Mouse (Mus musculus) fibroblast of lung, adult 2 months (primary cell): ENCODE data around the gene Ccdc83.

Experiments used
- DNase-seq: peaks from one replicate; pipeline ENCODE4 v3.0.0-alpha.2; 2011; ENCODE audit warnings: low read depth

The Ccdc83 gene

GRCm38 (mm10) chr7:90265289-90265970 lies at the start of gene Ccdc83:
TSS of gene Ccdc83 (minus strand) at chr7:90265777.
- peak; percentile 45 for DNase-seq

- DNase-seq = no peak
Measured at GRCm38 (mm10) chr7:90313421-90313820, 47.8 kb upstream of the Ccdc83 start.

- DNase-seq = no peak
Measured at GRCm38 (mm10) chr7:90312151-90312883, 46.7 kb upstream of the Ccdc83 start.

GRCm38 (mm10) chr7:90308003-90308402 lies 42.4 kb upstream of the Ccdc83 start:
- DNase-seq = peak; percentile 69

- DNase-seq = peak; percentile 58
Measured at GRCm38 (mm10) chr7:90306968-90307367, 41.4 kb upstream of the Ccdc83 start.

- DNase-seq = no peak
Measured at GRCm38 (mm10) chr7:90306079-90306478, 40.5 kb upstream of the Ccdc83 start.

GRCm38 (mm10) chr7:90302647-90303552 lies 37.3 kb upstream of the Ccdc83 start:
- DNase-seq = no peak

GRCm38 (mm10) chr7:90301942-90302646 lies 36.5 kb upstream of the Ccdc83 start, which contains the start of gene Sytl2:
TSS of gene Sytl2 (plus strand) at chr7:90302252.
- DNase-seq = no peak

GRCm38 (mm10) chr7:90291885-90292284 lies 26.3 kb upstream of the Ccdc83 start:
- no peak for DNase-seq

GRCm38 (mm10) chr7:90284793-90285192 lies 19.2 kb upstream of the Ccdc83 start:
- no peak for DNase-seq

- no peak for DNase-seq
Measured at GRCm38 (mm10) chr7:90282786-90283185, 17.2 kb upstream of the Ccdc83 start.

- DNase-seq = no peak
Measured at GRCm38 (mm10) chr7:90281759-90282546, 16.4 kb upstream of the Ccdc83 start.

- no peak for DNase-seq
Measured at GRCm38 (mm10) chr7:90280878-90281277, 15.3 kb upstream of the Ccdc83 start.

GRCm38 (mm10) chr7:90280274-90280875 lies 14.8 kb upstream of the Ccdc83 start:
- no peak for DNase-seq

- no peak for DNase-seq
Measured at GRCm38 (mm10) chr7:90279136-90279535, 13.6 kb upstream of the Ccdc83 start.

GRCm38 (mm10) chr7:90277769-90278168 lies 12.2 kb upstream of the Ccdc83 start:
- DNase-seq = no peak

GRCm38 (mm10) chr7:90277246-90277645 lies 11.7 kb upstream of the Ccdc83 start:
- DNase-seq = no peak

- DNase-seq = no peak
Measured at GRCm38 (mm10) chr7:90274561-90275100, 9.1 kb upstream of the Ccdc83 start.

GRCm38 (mm10) chr7:90270141-90270540 lies 4.6 kb upstream of the Ccdc83 start:
- no peak for DNase-seq

- DNase-seq = no peak
Measured at GRCm38 (mm10) chr7:90261902-90262599, 3.5 kb downstream of the Ccdc83 start.
